9 mouse cellular contexts compared by ENCODE assay signal in genomic region chr2:66644384-66644783, GRCm38 (mm10). TPM values are rescaled to one million over a fixed set of nuclear protein-coding genes. Genes with fewer than 3 reads are reported as not detected.
A peak's percentile ranks its signal among the peaks of the same experiment; 100 is the strongest.
DNase-seq lines count a peak whose midpoint lies in the region; ATAC-seq and TF ChIP-seq lines count a peak whose summit lies in the region.
"Had no signal": no experiment of that assay in that cellular context is flagged by ENCODE, and none has a peak within 500 bp of the region (broad histone marks: within the 10 kb centered on the region; RNA-seq: fewer than 3 reads in every experiment).

No protein-coding gene starts in this region.

- no peak for ATAC-seq in liver, embryonic 11.5 days (replicated peaks; ENCODE audit: low FRiP score)
- peak; percentile 46; the same call in 1 of the 2 replicates for ATAC-seq in midbrain, embryonic 14.5 days (ENCODE audit: low FRiP score, low TSS enrichment)
- ATAC-seq in erythroblast, adult 5-6 weeks (replicated peaks; ENCODE audit: low FRiP score, poor library complexity, severe bottlenecking): no peak

- no peak overlapping the region for H3K27ac ChIP-seq in liver, adult 2 months (replicated peaks; ENCODE audit: insufficient read depth, low read depth, low read length)
- H3K27ac ChIP-seq in liver, embryonic 11.5 days (ENCODE audit: low read depth, low read length): no peak overlapping the region
- H3K27ac ChIP-seq in midbrain, embryonic 14.5 days (replicated peaks; ENCODE audit: low read depth, low read length): no peak overlapping the region
- H3K27ac ChIP-seq: liver, embryonic 13.5 days had no signal

- H3K79me2 ChIP-seq in liver, adult 2 months (ENCODE audit: control insufficient read depth, insufficient read depth, low read length): no peaks in the 10 kb centered on the region

- H3K9ac ChIP-seq in liver, adult 2 months (ENCODE audit: low read depth, low read length): no peak overlapping the region
- no peak overlapping the region for H3K9ac ChIP-seq in liver, embryonic 11.5 days (ENCODE audit: low read depth, low read length)
- H3K9ac ChIP-seq in midbrain, embryonic 14.5 days (replicated peaks; ENCODE audit: low read length): no peak overlapping the region
- H3K9ac ChIP-seq: liver, embryonic 13.5 days had no signal

- H3K9me3 ChIP-seq in liver, embryonic 11.5 days (ENCODE audit: control insufficient read depth, low read length): no peaks in the 10 kb centered on the region
- no peaks in the 10 kb centered on the region for H3K9me3 ChIP-seq in midbrain, embryonic 14.5 days (ENCODE audit: control insufficient read depth, low read length)
- H3K9me3 ChIP-seq: liver, embryonic 13.5 days had no signal

- no peaks in the 10 kb centered on the region for H3K36me3 ChIP-seq in liver, adult 2 months (ENCODE audit: control insufficient read depth, insufficient read depth, low read length)
- no peaks in the 10 kb centered on the region for H3K36me3 ChIP-seq in liver, embryonic 11.5 days (ENCODE audit: control insufficient read depth, insufficient read depth, low read length)
- H3K36me3 ChIP-seq in midbrain, embryonic 14.5 days (ENCODE audit: control insufficient read depth, insufficient read depth, low read length): no peaks in the 10 kb centered on the region
- H3K36me3 ChIP-seq: liver, embryonic 13.5 days had no signal

- TF ChIP-seq CTCF in liver, adult 2 months (IDR thresholded peaks at IDR 0.05; ENCODE audit: low read depth, low read length): peak; percentile 35; the same call in 1 of the 2 replicates

- DNase-seq in cerebellum, adult 18-20 months: peak; percentile 30 to 36
- DNase-seq in cerebellum, adult 11 months: no peak
- DNase-seq in liver, adult 2 months (ENCODE audit: extremely low read depth, low read depth, low spot score): peak; percentile 21
- no peak for DNase-seq in liver, embryonic 11.5 days (ENCODE audit: low spot score)
- peak; percentile 15 for DNase-seq in embryo, embryonic 9.5 days (ENCODE audit: extremely low spot score)
- peak; percentile 87 for DNase-seq in midbrain, embryonic 14.5 days
- no peak for DNase-seq in urinary bladder, postnatal 14 days (ENCODE audit: low spot score)
- DNase-seq: liver, embryonic 13.5 days had no signal

- no peak for TF ChIP-seq POLR2A in liver, adult 2 months (IDR thresholded peaks at IDR 0.05; ENCODE audit: extremely low read depth, insufficient read depth, low read length)

- no peak overlapping the region for H3K4me3 ChIP-seq in liver, adult 2 months (ENCODE audit: insufficient read depth, low read depth, low read length)
- no peak overlapping the region for H3K4me3 ChIP-seq in liver, embryonic 11.5 days (ENCODE audit: low read depth, low read length)
- no peak overlapping the region for H3K4me3 ChIP-seq in midbrain, embryonic 14.5 days (replicated peaks; ENCODE audit: low read depth, low read length)
- H3K4me3 ChIP-seq: liver, embryonic 13.5 days had no signal

- WGBS in liver, adult 2 months: 12% methylated on average over 5 of the region's 5 CpGs
- WGBS in liver, embryonic 11.5 days: 28% methylated on average over 5 of the region's 5 CpGs
- WGBS in midbrain, embryonic 14.5 days: 29% methylated on average over 5 of the region's 5 CpGs

- H3K4me1 ChIP-seq in liver, adult 2 months (ENCODE audit: control insufficient read depth, insufficient read depth, low read length): no peaks in the 10 kb centered on the region
- H3K4me1 ChIP-seq in liver, embryonic 11.5 days (replicated peaks; ENCODE audit: control insufficient read depth, insufficient read depth, low read length): no peaks in the 10 kb centered on the region
- no peaks in the 10 kb centered on the region for H3K4me1 ChIP-seq in midbrain, embryonic 14.5 days (ENCODE audit: control insufficient read depth, insufficient read depth, low read length)
- H3K4me1 ChIP-seq: liver, embryonic 13.5 days had no signal

- no peak overlapping the region for H3K4me2 ChIP-seq in liver, embryonic 11.5 days
- H3K4me2 ChIP-seq in midbrain, embryonic 14.5 days (ENCODE audit: low read length): no peak overlapping the region
- H3K4me2 ChIP-seq: liver, embryonic 13.5 days had no signal

- no peaks in the 10 kb centered on the region for H3K27me3 ChIP-seq in liver, adult 2 months (ENCODE audit: control insufficient read depth, insufficient read depth, low read length)
- H3K27me3 ChIP-seq in liver, embryonic 11.5 days (replicated peaks; ENCODE audit: control insufficient read depth, insufficient read depth, low read length): no peaks in the 10 kb centered on the region
- H3K27me3 ChIP-seq in midbrain, embryonic 14.5 days (ENCODE audit: control insufficient read depth, insufficient read depth, low read length): no peaks in the 10 kb centered on the region
- H3K27me3 ChIP-seq: liver, embryonic 13.5 days had no signal

RNA-seq across cellular contexts. Expression of gene Scn9a, which starts 9.6 kb away (rescaled TPM):
- total RNA-seq in liver, adult 2 months (2014; rRNA removed): not detected in 2 replicates
- polyA plus RNA-seq in liver, adult 2 months (2012; rRNA removed): not detected in 2 replicates
- polyA plus RNA-seq in liver, embryonic 11.5 days (2014; fragmentation: Nextera tagmentation; extraction: Ambion mirVana): 0.10 TPM in 1 of 2 replicates, not detected in the other
- 8.5 and 12.7 TPM in 2 replicates for polyA plus RNA-seq in midbrain, embryonic 14.5 days (2014; fragmentation: Nextera tagmentation; extraction: Ambion mirVana)
- total RNA-seq in erythroblast, adult 5-6 weeks (2015; ENCODE audit: low replicate concordance): not detected in 2 replicates
- total RNA-seq in erythroblast, adult 5-6 weeks (2017; ENCODE audit: low replicate concordance): 0.09 TPM in 1 of 2 replicates, not detected in the other

Comparison
In these comparisons a context has a peak if more than half of its experiments do, and no peak if none do; other contexts are left out.
1. DNase-seq: peak in cerebellum, adult 18-20 months (2 of 2), liver, adult 2 months (single experiment), embryo, embryonic 9.5 days (single experiment) and midbrain, embryonic 14.5 days (single experiment); none in cerebellum, adult 11 months (single experiment), liver, embryonic 11.5 days (single experiment) and urinary bladder, postnatal 14 days (single experiment).